Mouse (Mus musculus): ENCODE results near the gene Nlrc5. TPM values are rescaled to one million over a fixed set of nuclear protein-coding genes. Genes with fewer than 3 reads are reported as not detected.

Gene Nlrc5
- total and polyA plus RNA-seq, 2 experiments, result 11.6 to 21.2 TPM

GRCm38 (mm10) chr8:94515430-94516208 is 81.5 kb downstream of the Nlrc5 start:
- H3K4me1 ChIP-seq (ENCODE audit: control insufficient read depth, insufficient read depth, low read length), result no peaks in the 10 kb centered on the region
- peaks cover 22% of the 10 kb centered on the region for H3K36me3 ChIP-seq (ENCODE audit: control insufficient read depth, insufficient read depth, low read length)
- DNase-seq (ENCODE audit: extremely low read depth, low read depth, low spot score), result no peak
- H3K4me3 ChIP-seq (ENCODE audit: insufficient read depth, low read depth, low read length), result no peak overlapping the region
- H3K9ac ChIP-seq (ENCODE audit: low read depth, low read length), result no peak overlapping the region
- WGBS, result 83% methylated on average over 5 of the region's 5 CpGs
- no peak overlapping the region for H3K27ac ChIP-seq (replicated peaks; ENCODE audit: insufficient read depth, low read depth, low read length)
- TF ChIP-seq POLR2A (IDR thresholded peaks at IDR 0.05; ENCODE audit: extremely low read depth, insufficient read depth, low read length), result no peak
- no peaks in the 10 kb centered on the region for H3K79me2 ChIP-seq (ENCODE audit: control insufficient read depth, insufficient read depth, low read length)
- H3K27me3 ChIP-seq (ENCODE audit: control insufficient read depth, insufficient read depth, low read length), result no peaks in the 10 kb centered on the region

- no peak overlapping the region for H3K4me3 ChIP-seq (ENCODE audit: insufficient read depth, low read depth, low read length)
- H3K79me2 ChIP-seq (ENCODE audit: control insufficient read depth, insufficient read depth, low read length), result no peaks in the 10 kb centered on the region
- no peaks in the 10 kb centered on the region for H3K27me3 ChIP-seq (ENCODE audit: control insufficient read depth, insufficient read depth, low read length)
- H3K36me3 ChIP-seq (ENCODE audit: control insufficient read depth, insufficient read depth, low read length), result peaks cover 19% of the 10 kb centered on the region
- H3K4me1 ChIP-seq (ENCODE audit: control insufficient read depth, insufficient read depth, low read length), result no peaks in the 10 kb centered on the region
- no peak overlapping the region for H3K9ac ChIP-seq (ENCODE audit: low read depth, low read length)
- H3K27ac ChIP-seq (replicated peaks; ENCODE audit: insufficient read depth, low read depth, low read length), result no peak overlapping the region
- 70% methylated on average over 1 of the region's 1 CpGs for WGBS
- no peak for DNase-seq (ENCODE audit: extremely low read depth, low read depth, low spot score)
- no peak for TF ChIP-seq POLR2A (IDR thresholded peaks at IDR 0.05; ENCODE audit: extremely low read depth, insufficient read depth, low read length)
- no peak for TF ChIP-seq CTCF (IDR thresholded peaks at IDR 0.05; ENCODE audit: low read depth, low read length)
These were observed 82.0 kb downstream of the Nlrc5 start for GRCm38 (mm10) chr8:94516209-94516593.

- WGBS, result 73% methylated on average over 3 of the region's 3 CpGs
- no peak overlapping the region for H3K4me3 ChIP-seq (ENCODE audit: insufficient read depth, low read depth, low read length)
- H3K4me1 ChIP-seq (ENCODE audit: control insufficient read depth, insufficient read depth, low read length), result no peaks in the 10 kb centered on the region
- H3K27ac ChIP-seq (replicated peaks; ENCODE audit: insufficient read depth, low read depth, low read length), result no peak overlapping the region
- H3K27me3 ChIP-seq (ENCODE audit: control insufficient read depth, insufficient read depth, low read length), result no peaks in the 10 kb centered on the region
- H3K79me2 ChIP-seq (ENCODE audit: control insufficient read depth, insufficient read depth, low read length), result no peaks in the 10 kb centered on the region
- no peak for DNase-seq (ENCODE audit: extremely low read depth, low read depth, low spot score)
- no peak overlapping the region for H3K9ac ChIP-seq (ENCODE audit: low read depth, low read length)
- peaks cover 16% of the 10 kb centered on the region for H3K36me3 ChIP-seq (ENCODE audit: control insufficient read depth, insufficient read depth, low read length)
- no peak for TF ChIP-seq CTCF (IDR thresholded peaks at IDR 0.05; ENCODE audit: low read depth, low read length)
- TF ChIP-seq POLR2A (IDR thresholded peaks at IDR 0.05; ENCODE audit: extremely low read depth, insufficient read depth, low read length), result no peak
These were observed 82.6 kb downstream of the Nlrc5 start for GRCm38 (mm10) chr8:94516766-94517165.

- H3K4me1 ChIP-seq (ENCODE audit: control insufficient read depth, insufficient read depth, low read length), result no peaks in the 10 kb centered on the region
- no peak overlapping the region for H3K9ac ChIP-seq (ENCODE audit: low read depth, low read length)
- no peaks in the 10 kb centered on the region for H3K79me2 ChIP-seq (ENCODE audit: control insufficient read depth, insufficient read depth, low read length)
- TF ChIP-seq CTCF (IDR thresholded peaks at IDR 0.05; ENCODE audit: low read depth, low read length), result no peak
- no peak for TF ChIP-seq POLR2A (IDR thresholded peaks at IDR 0.05; ENCODE audit: extremely low read depth, insufficient read depth, low read length)
- peaks cover 9% of the 10 kb centered on the region for H3K36me3 ChIP-seq (ENCODE audit: control insufficient read depth, insufficient read depth, low read length)
- 93% methylated on average over 10 of the region's 10 CpGs for WGBS
- H3K4me3 ChIP-seq (ENCODE audit: insufficient read depth, low read depth, low read length), result no peak overlapping the region
- H3K27me3 ChIP-seq (ENCODE audit: control insufficient read depth, insufficient read depth, low read length), result no peaks in the 10 kb centered on the region
- no peak overlapping the region for H3K27ac ChIP-seq (replicated peaks; ENCODE audit: insufficient read depth, low read depth, low read length)
- DNase-seq (ENCODE audit: extremely low read depth, low read depth, low spot score), result no peak
These were observed 84.2 kb downstream of the Nlrc5 start for GRCm38 (mm10) chr8:94518331-94518730.

- H3K9ac ChIP-seq (ENCODE audit: low read depth, low read length), result no peak overlapping the region
- H3K79me2 ChIP-seq (ENCODE audit: control insufficient read depth, insufficient read depth, low read length), result no peaks in the 10 kb centered on the region
- H3K36me3 ChIP-seq (ENCODE audit: control insufficient read depth, insufficient read depth, low read length), result peaks cover 9% of the 10 kb centered on the region
- no peak overlapping the region for H3K27ac ChIP-seq (replicated peaks; ENCODE audit: insufficient read depth, low read depth, low read length)
- WGBS, result 96% methylated on average over 5 of the region's 5 CpGs
- no peak for TF ChIP-seq CTCF (IDR thresholded peaks at IDR 0.05; ENCODE audit: low read depth, low read length)
- TF ChIP-seq POLR2A (IDR thresholded peaks at IDR 0.05; ENCODE audit: extremely low read depth, insufficient read depth, low read length), result no peak
- no peak for DNase-seq (ENCODE audit: extremely low read depth, low read depth, low spot score)
- no peaks in the 10 kb centered on the region for H3K4me1 ChIP-seq (ENCODE audit: control insufficient read depth, insufficient read depth, low read length)
- H3K27me3 ChIP-seq (ENCODE audit: control insufficient read depth, insufficient read depth, low read length), result no peaks in the 10 kb centered on the region
- no peak overlapping the region for H3K4me3 ChIP-seq (ENCODE audit: insufficient read depth, low read depth, low read length)
These were observed 84.9 kb downstream of the Nlrc5 start for GRCm38 (mm10) chr8:94519021-94519420.

GRCm38 (mm10) chr8:94521481-94521880 is 87.3 kb downstream of the Nlrc5 start:
- Histone ChIP-seq H3K27me3 (ENCODE audit: control insufficient read depth, insufficient read depth, low read length) (no peaks in the 10 kb centered on the region), H3K79me2 (ENCODE audit: control insufficient read depth, insufficient read depth, low read length) (no peaks in the 10 kb centered on the region), H3K4me3 (ENCODE audit: insufficient read depth, low read depth, low read length) (no peak overlapping the region), H3K36me3 (ENCODE audit: control insufficient read depth, insufficient read depth, low read length) (peaks cover 10% of the 10 kb centered on the region), H3K4me1 (ENCODE audit: control insufficient read depth, insufficient read depth, low read length) (no peaks in the 10 kb centered on the region), H3K9ac (ENCODE audit: low read depth, low read length) (no peak overlapping the region), H3K27ac (replicated peaks; ENCODE audit: insufficient read depth, low read depth, low read length) (no peak overlapping the region)
- 79% methylated on average over 4 of the region's 4 CpGs for WGBS
- no peak for DNase-seq (ENCODE audit: extremely low read depth, low read depth, low spot score)
- TF ChIP-seq POLR2A (IDR thresholded peaks at IDR 0.05; ENCODE audit: extremely low read depth, insufficient read depth, low read length) (no peak), CTCF (IDR thresholded peaks at IDR 0.05; ENCODE audit: low read depth, low read length) (no peak)

All from liver, adult 2 months (tissue).